Mouse (Mus musculus) heart, adult 2 months (tissue): ENCODE results near the gene Josd1. TPM values are rescaled to one million over a fixed set of nuclear protein-coding genes. Genes with fewer than 3 reads are reported as not detected.

ENCODE experiments used
- DNase-seq, 2 experiments: peaks; one replicate each; pipeline ENCODE4 v3.0.0; 2021
- H3K27ac ChIP-seq: fragments of 200-600 bp; 2 replicates; pipeline ENCODE4 v1.8.1; 2022
- H3K27me3 ChIP-seq: fragments of 200-500 bp; 2 replicates; pipeline ENCODE4 v1.6.1; 2012; ENCODE audit warnings: mild to moderate bottlenecking, low read length, inconsistent platforms, mixed read lengths; ENCODE audit not compliant: control insufficient read depth, insufficient read depth
- H3K36me3 ChIP-seq: fragments of 200-500 bp; 2 replicates; pipeline ENCODE4 v1.6.1; 2012; ENCODE audit warnings: low read length, inconsistent platforms; ENCODE audit not compliant: control insufficient read depth, insufficient read depth
- H3K4me1 ChIP-seq: fragments of 200-500 bp; 2 replicates; pipeline ENCODE4 v1.6.1; 2011; ENCODE audit warnings: low read length; ENCODE audit not compliant: control insufficient read depth, insufficient read depth
- H3K4me3 ChIP-seq: fragments of 200-600 bp; 2 replicates; pipeline ENCODE4 v1.8.1; 2022
- H3K79me2 ChIP-seq: fragments of 200-500 bp; replicated peaks from 2 replicates; pipeline ENCODE4 v1.6.1; 2012; ENCODE audit warnings: mild to moderate bottlenecking, inconsistent platforms, low read length, moderate library complexity, mixed read lengths; ENCODE audit not compliant: control insufficient read depth, insufficient read depth
- H3K9ac ChIP-seq: fragments of 200-500 bp; 2 replicates; pipeline ENCODE4 v1.6.1; 2012; ENCODE audit warnings: low read depth, mild to moderate bottlenecking, control low read depth, inconsistent platforms, low read length, mixed read lengths
- CTCF ChIP-seq: fragments of 200-600 bp; IDR thresholded peaks from 2 replicates; pipeline ENCODE4 v1.8.1; 2022; ENCODE audit warnings: antibody characterized with exemption, mild to moderate bottlenecking, moderate library complexity
- EP300 ChIP-seq: fragments of 200-500 bp; IDR thresholded peaks from 2 replicates; pipeline ENCODE4 v1.6.1; 2011; ENCODE audit warnings: low read depth, low read length, control low read depth; ENCODE audit not compliant: insufficient read depth
- POLR2A ChIP-seq: fragments of 200-500 bp; IDR thresholded peaks from 2 replicates; pipeline ENCODE4 v1.6.1; 2011; ENCODE audit warnings: mild to moderate bottlenecking, low read depth, low read length, control low read depth; ENCODE audit not compliant: insufficient read depth
- WGBS: fragments of 180-500 bp; shearing (Covaris S2); methylation state at CpG from one replicate; pipeline ENCODE4 v1.1.7; 2018; 5-methylcytosine and 5-hydroxymethylcytosine counted together
- intact Hi-C: fragments of 180-260 bp; cut with DNase I; formaldehyde crosslinking; loops from one replicate; pipeline ENCODE4 v1.15.1; 2025
- polyA plus RNA-seq: library from polyadenylated mRNA; depleted of rRNA; stranded (reverse); fragments of >200 nt; gene quantifications from 2 replicates; pipeline ENCODE4 v1.2.3, GENCODE M21; 2012; rRNA removed
- total RNA-seq, 2 experiments: library from RNA; stranded (reverse); gene quantifications; 2 replicates each; pipeline ENCODE4 v1.2.3; 2021

Josd1 gene
- total and polyA plus RNA-seq, 3 experiments = 16.1 to 24.9 (median 22.1) TPM

DNA sequence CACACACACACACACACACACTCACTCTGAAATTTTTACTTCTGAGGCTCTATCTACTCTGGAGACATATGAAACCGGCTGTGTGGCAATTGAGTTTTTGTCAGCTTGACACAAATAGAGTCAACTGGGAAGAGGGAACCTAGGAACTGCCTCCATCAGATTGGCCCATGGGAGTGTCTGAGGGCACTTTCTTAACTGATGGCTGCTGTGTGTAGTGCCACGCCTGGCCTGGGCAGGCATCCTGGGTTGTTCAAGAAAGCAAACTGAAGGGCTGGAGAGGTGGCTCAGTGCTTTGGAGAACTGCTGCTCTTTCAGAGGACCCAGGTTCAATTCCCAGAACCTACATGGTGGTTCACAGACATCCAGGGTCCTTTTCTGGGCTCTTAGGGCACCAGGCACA is 42.2 kb downstream of the Josd1 start:
- H3K36me3 ChIP-seq = no peaks in the 10 kb centered on the region
- no peaks in the 10 kb centered on the region for H3K79me2 ChIP-seq
- no peak for DNase-seq
- no peaks in the 10 kb centered on the region for H3K4me1 ChIP-seq
- intact Hi-C loops = no loop called here
- H3K9ac ChIP-seq = no peak overlapping the region
- no peak for TF ChIP-seq POLR2A
- WGBS = 88% methylated on average over 2 of the region's 2 CpGs
- H3K4me3 ChIP-seq = no peak overlapping the region
- no peaks in the 10 kb centered on the region for H3K27me3 ChIP-seq
- H3K27ac ChIP-seq = no peak overlapping the region

GRCm38 (mm10) chr15:79641135-79641817 is 46.4 kb downstream of the Josd1 start:
- Histone ChIP-seq H3K4me1 (no peaks in the 10 kb centered on the region), H3K9ac (no peak overlapping the region), H3K36me3 (no peaks in the 10 kb centered on the region), H3K27me3 (no peaks in the 10 kb centered on the region), H3K79me2 (no peaks in the 10 kb centered on the region), H3K4me3 (no peak overlapping the region), H3K27ac (no peak overlapping the region)
- intact Hi-C loops = no loop called here
- DNase-seq = no peak
- 68% methylated on average over 12 of the region's 12 CpGs for WGBS
- TF ChIP-seq EP300 (no peak), POLR2A (no peak), CTCF (no peak)

- no peak for DNase-seq
- H3K79me2 ChIP-seq = no peaks in the 10 kb centered on the region
- H3K4me1 ChIP-seq = no peaks in the 10 kb centered on the region
- WGBS = 57% methylated on average over 2 of the region's 2 CpGs
- H3K9ac ChIP-seq = no peak overlapping the region
- H3K4me3 ChIP-seq = no peak overlapping the region
- no peaks in the 10 kb centered on the region for H3K27me3 ChIP-seq
- intact Hi-C loops = no loop called here
- no peak overlapping the region for H3K27ac ChIP-seq
- TF ChIP-seq CTCF = no peak
- TF ChIP-seq EP300 = no peak
- no peak for TF ChIP-seq POLR2A
- no peaks in the 10 kb centered on the region for H3K36me3 ChIP-seq
Observed at GRCm38 (mm10) chr15:79630471-79630870, 57.2 kb downstream of the Josd1 start.

Other genes starting within 250 kb of the Josd1 start
- 10 to 100 TPM; 46.5 to 48.3 TPM for gene Csnk1e, start 232.4 kb downstream of the Josd1 start, total RNA-seq
- 62.6 and 63.6 TPM in 2 replicates for gene Csnk1e, start 232.4 kb downstream of the Josd1 start, polyA plus RNA-seq
- 1 to 10 TPM in 1 of 2 experiments, under 1 TPM in 1; 0.50 to 1.1 TPM for gene Kcnj4, start 182.7 kb downstream of the Josd1 start, total RNA-seq
- gene Kcnj4, start 182.7 kb downstream of the Josd1 start, polyA plus RNA-seq = 0.06 and 0.21 TPM in 2 replicates
- 1 to 10 TPM; 4.3 to 4.8 TPM for gene Kdelr3, start 171.5 kb downstream of the Josd1 start, total RNA-seq
- gene Kdelr3, start 171.5 kb downstream of the Josd1 start, polyA plus RNA-seq = 14.2 and 20.4 TPM in 2 replicates
- 10 to 100 TPM; 77.6 to 95.1 TPM for gene Ddx17, start 141.2 kb downstream of the Josd1 start, total RNA-seq
- 122 and 219 TPM in 2 replicates for gene Ddx17, start 141.2 kb downstream of the Josd1 start, polyA plus RNA-seq
- not detected for gene Dmc1, start 82.8 kb downstream of the Josd1 start, total RNA-seq
- gene Dmc1, start 82.8 kb downstream of the Josd1 start, polyA plus RNA-seq = 0.12 TPM in 1 of 2 replicates, not detected in the other
- under 1 TPM; 0.75 to 0.84 TPM for gene Fam227a, start 29.0 kb downstream of the Josd1 start, total RNA-seq
- gene Fam227a, start 29.0 kb downstream of the Josd1 start, polyA plus RNA-seq = 1.2 and 1.4 TPM in 2 replicates
- gene Cby1, start 28.7 kb downstream of the Josd1 start, total RNA-seq = 10 to 100 TPM; 18.6 to 19.3 TPM
- 10.1 and 13.8 TPM in 2 replicates for gene Cby1, start 28.7 kb downstream of the Josd1 start, polyA plus RNA-seq
- gene Tomm22, start 17.1 kb downstream of the Josd1 start, total RNA-seq = 100 to 1,000 TPM in 1 of 2 experiments, 10 to 100 TPM in 1; 99.8 to 109 TPM
- gene Tomm22, start 17.1 kb downstream of the Josd1 start, polyA plus RNA-seq = 57.8 and 112 TPM in 2 replicates
- 10 to 100 TPM; 26.9 to 30.1 TPM for gene Gtpbp1, start 2.9 kb upstream of the Josd1 start, total RNA-seq
- gene Gtpbp1, start 2.9 kb upstream of the Josd1 start, polyA plus RNA-seq = 27.0 and 30.5 TPM in 2 replicates
- gene Sun2, start 54.6 kb upstream of the Josd1 start, total RNA-seq = 10 to 100 TPM; 83.3 to 96.7 TPM
- 57.9 and 69.2 TPM in 2 replicates for gene Sun2, start 54.6 kb upstream of the Josd1 start, polyA plus RNA-seq
- 10 to 100 TPM; 19.3 to 21.7 TPM for gene Dnal4, start 89.9 kb upstream of the Josd1 start, total RNA-seq
- 43.0 and 46.8 TPM in 2 replicates for gene Dnal4, start 89.9 kb upstream of the Josd1 start, polyA plus RNA-seq
- 1 to 10 TPM; 1.5 to 1.7 TPM for gene Nptxr, start 116.8 kb upstream of the Josd1 start, total RNA-seq
- gene Nptxr, start 116.8 kb upstream of the Josd1 start, polyA plus RNA-seq = 1.3 and 1.6 TPM in 2 replicates
- under 1 TPM; 0.29 to 0.30 TPM for gene Npcd, start 146.3 kb upstream of the Josd1 start, total RNA-seq
- 0.31 TPM in 1 of 2 replicates, not detected in the other for gene Npcd, start 146.3 kb upstream of the Josd1 start, polyA plus RNA-seq
- 10 to 100 TPM; 21.1 to 21.3 TPM for gene Cbx6, start 146.8 kb upstream of the Josd1 start, total RNA-seq
- 22.9 and 24.1 TPM in 2 replicates for gene Cbx6, start 146.8 kb upstream of the Josd1 start, polyA plus RNA-seq
- 1 to 10 TPM; 6.8 to 7.1 TPM for gene Apobec3, start 203.7 kb upstream of the Josd1 start, total RNA-seq
- 13.9 and 16.3 TPM in 2 replicates for gene Apobec3, start 203.7 kb upstream of the Josd1 start, polyA plus RNA-seq